Mouse (Mus musculus) neural tube, embryonic 13.5 days (tissue): ENCODE results near the gene 1500015O10Rik. TPM values are rescaled to one million over a fixed set of nuclear protein-coding genes. Genes with fewer than 3 reads are reported as not detected.

Experiments
- ATAC-seq: fragments of 200-750 bp; cut with Nextera tagmentation; 2 replicates; pipeline ENCODE4 v1.8.0; 2017; ENCODE audit warnings: low read depth, mild to moderate bottlenecking, moderate TSS enrichment, moderate library complexity
- H3K27ac ChIP-seq: fragments of 300-500 bp; sonication (generic); replicated peaks from 2 replicates; pipeline ENCODE4 v1.5.1; 2015; ENCODE audit warnings: moderate library complexity, mild to moderate bottlenecking, inconsistent platforms
- H3K27me3 ChIP-seq: fragments of 300-500 bp; sonication (generic); 2 replicates; pipeline ENCODE4 v1.6.1; 2015; ENCODE audit warnings: mild to moderate bottlenecking, inconsistent platforms
- H3K36me3 ChIP-seq: fragments of 300-500 bp; sonication (generic); 2 replicates; pipeline ENCODE4 v1.6.1; 2015; ENCODE audit warnings: mild to moderate bottlenecking, inconsistent platforms
- H3K4me1 ChIP-seq: fragments of 300-500 bp; sonication (generic); replicated peaks from 2 replicates; pipeline ENCODE4 v1.6.1; 2015; ENCODE audit warnings: inconsistent platforms
- H3K4me2 ChIP-seq: fragments of 300-500 bp; sonication (generic); 2 replicates; pipeline ENCODE4 v1.6.1; 2015; ENCODE audit warnings: inconsistent platforms, mild to moderate bottlenecking, moderate library complexity
- H3K4me3 ChIP-seq: fragments of 300-500 bp; sonication (generic); 2 replicates; pipeline ENCODE4 v1.5.1; 2015; ENCODE audit warnings: mild to moderate bottlenecking, inconsistent platforms
- H3K9ac ChIP-seq: fragments of 300-500 bp; sonication (generic); 2 replicates; pipeline ENCODE4 v1.6.1; 2015; ENCODE audit warnings: moderate library complexity, mild to moderate bottlenecking, inconsistent platforms
- H3K9me3 ChIP-seq: fragments of 300-500 bp; sonication (generic); 2 replicates; pipeline ENCODE4 v1.6.1; 2016; ENCODE audit warnings: inconsistent platforms
- WGBS: fragments of 180-500 bp; shearing (Covaris S2); methylation state at CpG from one replicate; pipeline ENCODE4 v1.1.7; 2015; 5-methylcytosine and 5-hydroxymethylcytosine counted together
- polyA plus RNA-seq: library from polyadenylated mRNA; unstranded; fragments of >200 nt; fragmentation: Nextera tagmentation; extraction: Ambion mirVana; gene quantifications from 2 replicates; pipeline ENCODE4 v1.2.1, GENCODE M21; 2015

The 1500015O10Rik gene
- polyA plus RNA-seq, 1 experiment from 2014 or later = 15.2 TPM

DNA sequence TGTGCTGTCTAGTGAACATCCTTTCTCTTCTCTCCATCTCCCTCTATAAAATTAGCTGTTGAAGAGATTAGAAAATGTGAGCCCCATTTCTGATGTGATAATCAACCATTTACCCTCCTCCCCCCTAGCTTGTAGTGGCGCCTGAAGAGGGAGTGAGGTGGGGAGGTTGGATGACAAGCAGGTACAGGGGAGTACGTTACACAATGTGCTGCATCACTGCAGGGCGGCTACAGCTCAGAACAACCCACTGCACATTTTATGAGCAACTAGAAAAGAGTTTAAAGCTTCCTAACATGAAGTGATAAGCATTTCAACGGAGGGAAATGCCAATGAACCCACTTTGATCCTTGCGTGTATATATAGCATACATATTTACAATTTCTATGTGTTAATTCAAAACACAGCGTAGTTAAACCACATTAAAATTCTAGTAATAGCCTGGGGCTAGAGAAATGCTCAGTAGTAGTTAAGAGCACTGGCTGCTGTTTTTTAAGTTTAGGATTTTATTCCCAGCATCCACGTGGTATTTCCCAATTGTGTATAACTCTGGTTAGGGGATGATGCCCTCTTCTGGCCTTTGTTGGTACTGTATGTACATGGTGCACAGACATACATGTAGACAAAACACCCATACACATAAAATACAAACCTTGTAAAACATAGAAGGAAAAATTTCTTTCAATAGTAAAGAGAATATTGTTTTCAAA, 7.6 kb downstream of the 1500015O10Rik start:
- H3K4me1 ChIP-seq = no peaks in the 10 kb centered on the region
- H3K4me3 ChIP-seq = no peak overlapping the region
- no peak overlapping the region for H3K27ac ChIP-seq
- ATAC-seq = peak; percentile 64
- no peaks in the 10 kb centered on the region for H3K27me3 ChIP-seq
- no peaks in the 10 kb centered on the region for H3K36me3 ChIP-seq
- 75% methylated on average over 7 of the region's 7 CpGs for WGBS
- H3K9me3 ChIP-seq = no peaks in the 10 kb centered on the region
- H3K9ac ChIP-seq = no peak overlapping the region
- H3K4me2 ChIP-seq = no peak overlapping the region

DNA sequence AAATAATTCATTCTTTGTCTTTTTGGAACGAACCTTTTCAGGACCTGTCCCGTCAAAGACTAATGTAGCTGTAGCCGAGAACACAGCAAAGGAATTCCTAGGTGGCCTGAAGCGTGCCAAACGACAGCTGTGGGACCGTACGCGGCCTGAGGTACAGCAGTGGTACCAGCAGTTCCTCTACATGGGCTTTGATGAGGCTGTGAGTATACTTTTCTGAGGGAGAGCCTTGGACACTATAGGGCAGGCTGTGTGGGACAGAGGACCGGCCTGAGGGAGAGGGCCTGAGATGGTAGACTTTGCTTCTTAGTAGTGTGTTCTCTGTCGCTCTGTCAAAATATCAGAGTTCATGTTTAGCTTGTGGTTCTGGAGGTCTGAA, 8.1 kb downstream of the 1500015O10Rik start:
- WGBS = 81% methylated on average over 10 of the region's 10 CpGs
- no peaks in the 10 kb centered on the region for H3K4me1 ChIP-seq

DNA sequence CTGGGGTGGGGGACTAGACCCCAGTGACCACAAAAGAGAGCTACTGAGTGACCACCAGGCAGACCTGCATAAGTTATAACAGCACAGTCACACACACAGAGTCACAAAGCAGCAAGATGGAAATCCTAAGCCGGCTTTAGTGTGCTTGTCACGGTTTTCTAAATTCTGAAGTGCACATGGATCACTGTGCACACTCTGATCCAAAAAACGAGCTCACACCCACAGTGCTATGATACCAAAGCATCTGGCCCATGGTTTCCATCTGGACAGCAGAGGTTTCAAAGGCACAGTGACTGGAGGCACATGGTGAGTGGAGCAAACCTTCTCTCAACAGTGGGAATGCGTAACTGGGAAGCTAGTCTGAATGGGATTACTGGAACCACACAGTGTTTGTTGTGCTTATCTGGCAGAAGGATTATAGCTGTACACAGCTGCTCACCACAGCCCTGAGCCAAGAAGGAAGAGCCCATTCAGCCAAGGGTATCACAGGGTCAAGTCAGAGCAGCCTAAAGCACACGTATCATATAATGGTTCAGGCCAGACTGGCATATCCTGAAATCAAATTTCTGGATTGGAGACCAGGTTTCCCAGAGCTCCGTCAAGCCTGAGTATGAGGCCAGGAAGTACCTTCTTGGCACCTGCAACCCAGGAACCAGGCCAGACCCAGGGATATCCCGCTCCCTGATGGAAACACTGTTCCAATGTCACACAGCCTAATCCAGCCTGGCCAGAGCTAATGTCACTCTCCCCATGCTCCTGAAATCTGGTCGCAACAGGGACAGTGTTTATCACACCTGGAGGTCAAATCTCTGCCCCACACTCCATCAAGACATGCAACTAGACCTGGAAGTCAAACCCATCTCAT, 24.3 kb downstream of the 1500015O10Rik start:
- peaks cover 66% of the 10 kb centered on the region for H3K36me3 ChIP-seq

More for the DNA sequence above, 8.1 kb downstream of the 1500015O10Rik start:
- no peaks in the 10 kb centered on the region for H3K27me3 ChIP-seq
- H3K36me3 ChIP-seq = no peaks in the 10 kb centered on the region
- H3K4me3 ChIP-seq = no peak overlapping the region
- H3K9me3 ChIP-seq = no peaks in the 10 kb centered on the region
- no peak overlapping the region for H3K27ac ChIP-seq
- H3K4me2 ChIP-seq = no peak overlapping the region
- H3K9ac ChIP-seq = no peak overlapping the region
- peak; percentile 52 for ATAC-seq

DNA sequence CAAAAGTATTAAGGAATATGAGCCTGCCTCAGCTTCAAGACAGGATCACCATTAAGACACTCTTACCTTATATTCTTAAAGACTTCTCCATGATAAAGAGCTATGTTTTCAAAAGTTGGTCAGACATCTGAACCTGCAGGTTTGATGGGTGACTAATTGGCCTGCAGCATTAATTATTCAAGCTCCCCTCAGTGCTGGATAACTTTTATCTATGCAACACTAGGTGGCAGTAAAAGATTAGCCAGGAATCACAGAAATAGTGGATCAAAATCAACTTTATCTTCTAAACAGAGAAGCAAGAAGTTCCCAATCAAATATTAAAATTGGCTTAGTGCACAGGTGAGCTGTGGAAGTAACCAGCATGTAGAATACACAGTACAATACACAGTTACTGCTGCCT, 29.7 kb downstream of the 1500015O10Rik start:
- no peak overlapping the region for H3K4me2 ChIP-seq
- H3K4me3 ChIP-seq = no peak overlapping the region
- H3K4me1 ChIP-seq = 0 out of 2 replicates have a peak, but pooled peaks cover 4% of the 10 kb centered on the region
- no peak overlapping the region for H3K9ac ChIP-seq
- no peak overlapping the region for H3K27ac ChIP-seq
- H3K27me3 ChIP-seq = no peaks in the 10 kb centered on the region
- ATAC-seq = no peak; the same call in 1 of the 2 replicates
- no peaks in the 10 kb centered on the region for H3K9me3 ChIP-seq
- peaks cover 59% of the 10 kb centered on the region for H3K36me3 ChIP-seq

More for the DNA sequence above, 24.3 kb downstream of the 1500015O10Rik start:
- Histone ChIP-seq H3K4me3 (no peak overlapping the region), H3K4me1 (0 out of 2 replicates have a peak, but pooled peaks cover 4% of the 10 kb centered on the region), H3K27ac (no peak overlapping the region), H3K27me3 (no peaks in the 10 kb centered on the region), H3K9ac (no peak overlapping the region), H3K4me2 (no peak overlapping the region), H3K9me3 (no peaks in the 10 kb centered on the region)
- 90% methylated on average over 8 of the region's 8 CpGs for WGBS
- no peak for ATAC-seq

DNA sequence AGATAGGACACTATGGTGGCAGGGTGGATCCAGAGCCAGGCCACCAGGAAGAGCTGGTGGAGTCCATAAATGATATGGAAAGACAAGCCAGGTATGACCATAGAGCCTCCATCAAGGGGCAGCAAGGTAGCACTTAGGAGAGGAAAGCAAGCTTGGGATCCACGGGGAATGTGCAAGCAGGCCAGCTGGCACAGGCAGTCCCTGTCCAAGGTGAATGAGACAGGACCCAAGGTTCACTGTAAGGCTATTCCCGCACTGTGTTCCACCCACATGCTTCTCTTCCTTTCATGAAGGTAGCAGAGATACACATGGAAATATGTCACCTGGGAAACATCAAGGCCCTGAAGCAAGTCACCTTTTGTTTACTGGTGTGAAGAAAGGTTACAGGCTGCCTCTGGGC, 34.1 kb downstream of the 1500015O10Rik start:
- Histone ChIP-seq H3K4me2 (no peak overlapping the region), H3K4me3 (no peak overlapping the region), H3K9me3 (no peaks in the 10 kb centered on the region), H3K9ac (no peak overlapping the region), H3K27ac (no peak overlapping the region), H3K27me3 (no peaks in the 10 kb centered on the region), H3K4me1 (no peaks in the 10 kb centered on the region), H3K36me3 (peaks cover 53% of the 10 kb centered on the region)
- 91% methylated on average over 2 of the region's 2 CpGs for WGBS
- ATAC-seq = no peak

DNA sequence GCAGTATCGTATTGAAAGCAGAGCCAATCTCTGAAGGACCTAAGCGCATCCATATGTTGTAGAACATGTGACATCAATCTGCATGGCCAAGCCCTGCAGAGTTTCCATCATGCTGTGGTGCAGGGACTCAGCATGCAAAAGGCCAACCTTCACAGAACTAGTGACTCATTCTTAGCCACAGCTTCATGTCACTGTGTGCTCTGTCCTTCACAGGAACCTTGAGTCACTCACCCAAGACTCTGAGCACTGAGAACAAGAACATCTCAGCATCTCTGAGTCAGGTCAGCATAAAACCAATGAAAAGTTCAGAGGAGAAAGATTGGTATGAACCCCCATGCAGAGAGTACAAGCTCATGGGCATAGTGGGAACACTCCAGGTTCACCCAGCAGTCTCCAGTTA, 35.9 kb downstream of the 1500015O10Rik start:
- Histone ChIP-seq H3K27me3 (no peaks in the 10 kb centered on the region), H3K36me3 (peaks cover 71% of the 10 kb centered on the region), H3K4me3 (no peak overlapping the region), H3K4me1 (no peaks in the 10 kb centered on the region), H3K9ac (no peak overlapping the region), H3K27ac (no peak overlapping the region), H3K9me3 (no peaks in the 10 kb centered on the region), H3K4me2 (no peak overlapping the region)
- ATAC-seq = no peak
- WGBS = 93% methylated on average over 2 of the region's 2 CpGs

DNA sequence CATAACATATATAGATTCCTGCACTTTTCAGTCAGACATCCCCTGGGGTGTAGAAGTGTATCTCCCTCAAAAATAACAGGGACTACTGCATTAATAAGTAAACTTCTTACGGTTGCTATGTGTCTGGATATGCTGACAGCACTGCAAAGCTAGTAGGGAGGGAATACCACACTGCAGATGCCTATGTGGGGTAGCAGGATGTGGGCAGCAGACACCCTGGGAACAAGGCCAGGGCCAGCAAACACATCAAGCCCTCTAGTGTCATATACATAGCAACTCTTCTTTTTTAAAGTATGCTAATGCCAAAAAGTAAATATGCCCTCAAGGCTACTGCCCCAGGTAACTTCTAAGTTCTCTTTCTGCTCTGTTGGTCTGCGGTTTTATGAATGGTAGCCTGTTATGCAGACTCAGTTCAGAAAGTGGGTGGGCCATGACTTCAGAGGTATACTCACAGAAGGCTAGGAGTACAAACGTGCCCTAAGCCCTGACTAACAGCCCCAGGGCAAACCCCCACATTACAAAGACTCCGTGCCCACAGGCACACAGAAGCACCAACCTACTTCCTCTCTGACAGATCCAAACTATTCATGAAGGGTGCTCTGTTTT, 38.1 kb downstream of the 1500015O10Rik start:
- ATAC-seq = no peak
- peaks cover 80% of the 10 kb centered on the region for H3K36me3 ChIP-seq

DNA sequence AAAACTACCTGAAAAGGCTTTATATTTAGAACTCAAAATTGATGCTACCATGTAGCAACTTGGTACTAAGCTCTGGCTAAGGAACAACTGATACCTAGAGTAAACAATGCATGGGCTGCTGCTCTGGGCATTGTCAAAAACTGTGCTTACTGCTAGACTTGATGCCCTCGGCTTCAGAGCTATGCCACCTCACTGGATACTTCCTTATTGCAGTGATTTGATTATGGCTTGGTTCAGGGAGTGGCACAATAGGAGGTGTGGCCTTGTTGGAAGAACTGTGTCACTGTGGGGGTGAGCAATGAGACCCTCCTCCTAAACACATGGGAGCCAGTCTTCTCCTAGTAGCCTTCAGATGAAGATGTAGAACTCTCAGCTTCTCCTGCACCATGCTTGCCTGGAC, 38.9 kb downstream of the 1500015O10Rik start:
- H3K27ac ChIP-seq = no peak overlapping the region
- no peaks in the 10 kb centered on the region for H3K4me1 ChIP-seq
- ATAC-seq = no peak
- WGBS = 72% methylated on average over 1 of the region's 1 CpGs
- peaks cover 80% of the 10 kb centered on the region for H3K36me3 ChIP-seq
- H3K27me3 ChIP-seq = no peaks in the 10 kb centered on the region
- no peak overlapping the region for H3K9ac ChIP-seq
- H3K9me3 ChIP-seq = no peaks in the 10 kb centered on the region
- H3K4me3 ChIP-seq = no peak overlapping the region
- no peak overlapping the region for H3K4me2 ChIP-seq

More for the DNA sequence above, 38.1 kb downstream of the 1500015O10Rik start:
- Histone ChIP-seq H3K9me3 (no peaks in the 10 kb centered on the region), H3K27ac (no peak overlapping the region), H3K27me3 (no peaks in the 10 kb centered on the region), H3K4me3 (no peak overlapping the region), H3K9ac (no peak overlapping the region), H3K4me2 (no peak overlapping the region), H3K4me1 (no peaks in the 10 kb centered on the region)
- 81% methylated on average over 4 of the region's 4 CpGs for WGBS

DNA sequence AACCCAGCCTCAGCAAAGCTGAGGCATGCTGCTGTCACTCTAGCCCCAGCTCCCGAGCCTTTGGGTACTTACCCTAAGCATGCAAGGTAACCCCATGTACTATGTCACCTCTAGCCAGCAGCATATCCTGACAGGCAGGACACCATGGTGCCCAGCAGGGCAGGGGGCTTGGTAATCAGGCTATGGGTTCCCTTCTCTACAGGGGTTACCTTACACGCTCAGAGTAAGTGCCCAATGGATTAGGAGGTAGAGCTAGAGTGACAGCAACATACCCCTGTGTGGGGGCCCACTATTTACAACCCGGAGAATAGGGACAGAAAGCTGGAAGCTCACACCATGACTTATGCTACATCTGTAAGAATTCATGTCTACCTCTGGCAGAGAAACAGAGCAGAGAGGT, 39.6 kb downstream of the 1500015O10Rik start:
- peaks cover 80% of the 10 kb centered on the region for H3K36me3 ChIP-seq
- 90% methylated on average over 3 of the region's 3 CpGs for WGBS
- ATAC-seq = no peak
- H3K4me1 ChIP-seq = no peaks in the 10 kb centered on the region
- H3K27ac ChIP-seq = no peak overlapping the region
- no peaks in the 10 kb centered on the region for H3K9me3 ChIP-seq
- H3K9ac ChIP-seq = no peak overlapping the region
- H3K27me3 ChIP-seq = no peaks in the 10 kb centered on the region
- no peak overlapping the region for H3K4me3 ChIP-seq
- no peak overlapping the region for H3K4me2 ChIP-seq

DNA sequence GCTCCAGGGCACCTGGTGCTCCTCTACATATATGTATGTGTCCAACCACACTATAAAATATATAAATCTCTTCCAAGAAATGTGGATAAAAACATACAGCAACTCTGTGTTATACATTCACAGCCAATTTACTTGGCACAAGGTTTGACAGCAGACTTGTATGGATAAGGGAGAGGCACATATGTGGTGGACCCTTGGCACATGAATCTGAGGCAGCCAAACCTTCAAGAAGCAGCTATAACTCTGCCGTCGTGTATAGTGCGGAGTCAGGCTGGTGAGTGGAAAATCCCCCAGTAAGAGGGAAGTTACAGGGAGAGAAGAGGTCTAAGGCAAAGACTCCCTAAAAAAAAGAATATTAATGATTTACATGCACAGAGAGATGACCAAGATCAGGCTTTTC, 42.3 kb downstream of the 1500015O10Rik start:
- Histone ChIP-seq H3K4me1 (no peaks in the 10 kb centered on the region), H3K36me3 (peaks cover 73% of the 10 kb centered on the region), H3K9me3 (no peaks in the 10 kb centered on the region), H3K27ac (no peak overlapping the region), H3K9ac (no peak overlapping the region), H3K27me3 (no peaks in the 10 kb centered on the region), H3K4me3 (no peak overlapping the region), H3K4me2 (no peak overlapping the region)
- ATAC-seq = no peak
- 97% methylated on average over 3 of the region's 3 CpGs for WGBS

DNA sequence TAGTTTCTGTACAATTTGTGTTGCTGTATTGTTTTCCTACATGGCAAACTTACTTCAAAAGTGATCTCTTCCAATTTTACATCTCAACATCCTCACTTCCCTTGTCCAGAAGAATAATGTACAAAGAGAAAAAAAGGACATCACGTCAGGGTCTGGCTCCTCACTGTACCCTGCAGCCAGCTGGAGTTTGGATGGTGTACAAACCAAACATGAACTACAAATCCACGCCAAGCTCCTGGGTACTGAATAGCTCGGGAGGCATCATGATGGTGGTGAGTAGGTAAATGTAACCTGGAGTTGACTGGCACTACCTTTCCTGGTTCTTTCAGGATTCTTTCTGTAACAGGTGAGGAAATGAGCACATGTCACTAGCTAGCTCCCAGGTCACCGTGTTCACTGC, 43.7 kb downstream of the 1500015O10Rik start:
- H3K9me3 ChIP-seq = no peaks in the 10 kb centered on the region
- no peak for ATAC-seq
- no peak overlapping the region for H3K9ac ChIP-seq
- WGBS = 90% methylated on average over 4 of the region's 4 CpGs
- H3K4me3 ChIP-seq = no peak overlapping the region
- H3K36me3 ChIP-seq = peaks cover 75% of the 10 kb centered on the region
- no peak overlapping the region for H3K4me2 ChIP-seq
- no peaks in the 10 kb centered on the region for H3K4me1 ChIP-seq
- no peaks in the 10 kb centered on the region for H3K27me3 ChIP-seq
- no peak overlapping the region for H3K27ac ChIP-seq

DNA sequence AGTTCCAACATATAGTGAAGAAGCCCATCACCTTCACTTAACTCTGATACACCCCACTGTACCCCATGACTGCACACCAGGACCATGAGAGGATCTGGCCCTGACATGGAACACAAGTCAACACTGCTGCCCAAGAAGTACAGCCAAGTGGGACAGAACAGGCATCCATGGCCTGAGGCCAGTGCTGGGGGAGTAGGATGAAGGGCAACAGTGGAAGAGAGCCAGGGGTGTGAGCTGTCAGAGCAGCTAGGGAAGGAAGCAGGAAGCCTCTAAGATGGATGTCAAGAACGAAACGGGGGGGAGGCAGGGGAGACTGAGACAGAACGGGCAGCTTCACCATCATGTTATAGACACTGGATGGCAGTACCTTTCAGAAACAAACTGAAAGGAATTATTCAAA, 45.7 kb downstream of the 1500015O10Rik start:
- no peak overlapping the region for H3K9ac ChIP-seq
- no peaks in the 10 kb centered on the region for H3K4me1 ChIP-seq
- H3K27me3 ChIP-seq = no peaks in the 10 kb centered on the region
- no peak for ATAC-seq
- H3K27ac ChIP-seq = no peak overlapping the region
- no peaks in the 10 kb centered on the region for H3K9me3 ChIP-seq
- H3K4me2 ChIP-seq = no peak overlapping the region
- no peak overlapping the region for H3K4me3 ChIP-seq
- WGBS = 85% methylated on average over 3 of the region's 3 CpGs
- peaks cover 61% of the 10 kb centered on the region for H3K36me3 ChIP-seq
